Comparison of ENCODE assay signal across 17 mouse cellular contexts in genomic region chr5:36494709-36495108, GRCm38 (mm10). TPM values are rescaled to one million over a fixed set of nuclear protein-coding genes. Genes with fewer than 3 reads are reported as not detected.
"Had no signal": no experiment of that assay in that cellular context is flagged by ENCODE, and none has a peak within 500 bp of the region (broad histone marks: within the 10 kb centered on the region; RNA-seq: fewer than 3 reads in every experiment).

No protein-coding gene starts in this region.

- DNase-seq: retina, postnatal 1 day; right cerebral cortex, postnatal 14 days; right cerebral cortex, postnatal 25 days; right cerebral cortex, postnatal 4 days; spleen, adult 18-20 months; thymus, adult 18-20 months; thymus, adult 2 months; thymus, postnatal 14 days; thymus, postnatal 25 days; thymus, postnatal 36 days; thymus, postnatal 4 days had no signal

- H3K27ac ChIP-seq: neural tube, embryonic 12.5 days; neural tube, embryonic 13.5 days; neural tube, embryonic 15.5 days; stomach, embryonic 15.5 days; stomach, postnatal 0 days had no signal

- H3K4me3 ChIP-seq: neural tube, embryonic 12.5 days; neural tube, embryonic 13.5 days; neural tube, embryonic 15.5 days; stomach, embryonic 15.5 days had no signal

RNA-seq across cellular contexts. Expression of gene Ccdc96, which starts 10.3 kb away (rescaled TPM):
- polyA plus RNA-seq: small intestine, adult 2 months had no signal
